Mouse (Mus musculus) frontal cortex, postnatal 10 days (tissue): Measurements from ENCODE around the gene Ube2l3.
A peak's percentile ranks its signal among the peaks of the same experiment; 100 is the strongest.
"Not testable (repeated sequence)": the region's sequence is repeated elsewhere in the genome, so short reads cannot be mapped to it uniquely, and the experiment has no call there.

ENCODE experiments used
- DNase-seq, 2 experiments: peaks; one replicate each; pipeline ENCODE4 v3.0.0; 2022; ENCODE audit warnings: low spot score in 2 of 2, mixed read lengths in 1 of 2

Ube2l3 gene

GRCm38 (mm10) chr16:17202549-17202948, at the start of gene Ube2l3:
Gene Ube2l3, minus strand, starts transcription at chr16:17202649.
- DNase-seq: no peak

DNA sequence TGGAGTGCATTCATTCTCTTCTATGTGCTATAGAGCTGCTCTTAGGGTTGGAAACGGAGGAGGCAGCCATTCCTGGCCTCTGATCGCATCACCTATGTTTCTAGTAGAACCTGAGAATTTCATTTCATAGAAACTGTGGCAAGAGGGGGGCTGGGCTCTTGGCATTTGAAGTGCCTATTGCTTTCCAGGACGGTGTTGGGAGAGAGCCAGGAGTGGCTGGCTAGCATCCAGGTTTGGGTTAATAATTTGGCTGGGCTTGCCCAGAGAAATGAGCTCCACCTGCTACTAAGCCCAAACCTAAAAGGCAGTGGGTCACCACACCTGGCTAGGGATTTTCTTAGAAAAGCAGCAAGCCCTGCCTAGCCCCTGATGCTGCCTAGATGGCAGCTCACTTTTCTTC, 49.1 kb upstream of the Ube2l3 start:
- DNase-seq: no peak

- DNase-seq: no peak
These were observed 46.7 kb upstream of the Ube2l3 start for GRCm38 (mm10) chr16:17249135-17249534.

- DNase-seq: no peak
These were observed 45.3 kb upstream of the Ube2l3 start for GRCm38 (mm10) chr16:17247727-17248126.

- no peak for DNase-seq
These were observed 42.5 kb upstream of the Ube2l3 start for GRCm38 (mm10) chr16:17244996-17245395.

DNA sequence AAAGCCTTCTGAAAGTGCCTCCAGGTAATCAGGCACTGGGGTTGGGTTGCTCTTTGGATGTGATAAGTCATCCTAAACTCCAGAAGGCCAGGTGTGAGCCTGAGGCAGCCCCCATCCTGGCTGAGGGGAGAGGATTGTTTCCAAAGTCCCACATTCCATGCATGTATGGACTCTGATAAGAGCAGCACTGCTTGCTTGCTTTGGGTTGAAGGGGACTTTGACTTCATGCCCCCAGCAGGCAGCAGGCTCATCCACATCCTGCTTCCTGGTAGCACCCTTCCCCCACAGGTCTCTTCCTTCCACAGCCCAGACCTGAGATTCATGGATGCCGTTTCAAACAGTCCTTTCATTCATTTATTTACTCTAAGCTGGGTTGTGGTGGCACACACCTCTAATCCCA, 41.3 kb upstream of the Ube2l3 start:
- no peak for DNase-seq

DNA sequence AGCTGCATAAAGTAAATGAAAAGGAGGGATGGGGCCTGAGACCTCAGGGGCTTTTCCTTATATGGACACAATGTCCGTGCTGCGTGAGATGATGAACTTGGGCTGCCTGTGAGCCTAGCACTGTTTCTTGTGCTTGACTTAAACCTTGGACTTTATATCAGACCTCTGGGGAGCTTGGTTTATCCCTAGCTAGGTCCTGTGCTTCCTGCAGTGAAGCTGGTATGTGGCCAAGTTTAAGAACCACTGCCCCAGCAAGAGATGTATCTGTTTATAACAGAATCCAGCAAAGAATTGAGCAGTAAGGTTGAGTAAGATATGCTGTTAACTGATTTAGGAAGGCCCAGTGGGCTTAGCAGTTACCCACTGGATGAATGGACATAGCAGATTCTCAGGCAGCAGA, 37.0 kb upstream of the Ube2l3 start:
- DNase-seq: no peak

DNA sequence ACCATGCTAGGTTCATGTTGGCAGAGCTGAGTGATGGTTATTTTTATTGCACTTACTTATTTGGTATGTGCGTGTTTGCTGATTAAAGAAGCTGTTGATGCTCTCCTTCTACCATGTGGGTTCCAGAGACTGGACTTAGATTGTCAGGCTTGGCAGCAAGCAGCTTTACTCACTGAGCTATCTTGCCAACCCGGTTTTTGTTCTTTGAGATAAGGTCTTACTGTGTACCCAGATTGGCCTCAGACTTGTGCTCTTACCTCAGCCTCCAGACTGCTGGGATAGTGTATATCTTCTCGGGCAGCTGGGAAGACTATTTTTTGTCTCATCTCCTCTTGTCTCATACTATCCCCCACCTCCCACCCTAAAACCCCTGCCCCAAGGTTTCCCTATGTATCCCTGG, 35.2 kb upstream of the Ube2l3 start:
- no peak for DNase-seq

- DNase-seq: no peak
These were observed 32.6 kb upstream of the Ube2l3 start for GRCm38 (mm10) chr16:17234916-17235665.

DNA sequence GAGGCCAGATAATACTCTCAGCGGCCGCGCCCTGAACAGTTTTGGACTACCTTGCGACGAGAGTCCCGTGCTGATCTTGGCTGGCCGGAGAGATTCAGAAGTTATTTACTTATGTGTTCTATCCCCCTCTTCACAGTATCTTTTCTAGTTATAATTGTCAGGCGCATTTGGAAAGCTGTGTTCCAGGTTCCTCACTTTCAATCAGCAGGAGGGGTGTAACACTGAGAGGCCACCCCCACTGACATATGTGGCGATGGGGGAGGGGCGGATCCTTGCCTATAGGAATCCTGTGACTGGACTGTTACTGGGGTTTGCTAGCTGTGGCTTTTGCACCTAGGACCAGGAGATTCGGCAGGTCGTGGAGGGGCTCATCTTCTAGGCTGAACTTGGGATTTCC, 32.0 kb upstream of the Ube2l3 start:
- DNase-seq: no peak

DNA sequence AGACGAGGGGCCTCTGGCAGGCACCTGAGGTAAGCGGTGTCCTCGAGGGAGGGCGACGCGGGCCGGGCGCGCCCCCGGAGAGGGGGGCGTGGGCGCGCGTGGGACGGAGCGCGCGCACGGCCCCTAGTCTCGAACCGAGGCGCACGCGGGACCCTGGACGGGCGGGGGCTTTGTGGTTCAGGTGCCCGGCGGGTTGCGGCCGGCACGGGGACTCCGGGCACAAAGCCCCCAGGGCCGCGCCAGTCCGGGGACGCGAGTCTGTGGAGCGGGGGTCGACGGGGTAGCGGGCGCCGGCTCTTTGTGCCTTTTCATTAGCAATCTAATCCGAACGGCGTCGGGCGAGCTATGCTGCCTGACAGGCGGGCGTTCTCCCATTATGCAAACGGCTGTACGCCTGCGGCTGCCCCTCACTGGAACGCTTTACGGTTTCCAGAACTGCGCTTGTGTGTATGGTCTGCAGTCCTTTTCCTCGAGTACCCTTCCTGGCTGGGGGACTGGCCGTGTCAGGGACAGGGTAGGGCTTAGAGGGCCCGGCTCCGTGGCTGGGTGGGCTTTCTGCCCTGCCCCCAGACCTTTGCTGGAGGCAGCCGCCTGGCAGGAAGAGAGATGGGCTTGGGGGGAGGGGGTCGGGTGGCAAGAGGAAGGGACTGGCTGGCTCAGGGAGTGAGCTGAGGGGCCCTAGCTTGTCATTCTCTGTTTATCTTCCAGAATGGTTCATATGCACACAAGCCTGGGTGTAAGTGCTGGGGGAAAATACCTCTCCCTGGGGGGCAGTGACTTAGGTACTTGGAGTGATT, 31.5 kb upstream of the Ube2l3 start:
- DNase-seq: peak in 1 of 2 experiments; percentile 51

DNA sequence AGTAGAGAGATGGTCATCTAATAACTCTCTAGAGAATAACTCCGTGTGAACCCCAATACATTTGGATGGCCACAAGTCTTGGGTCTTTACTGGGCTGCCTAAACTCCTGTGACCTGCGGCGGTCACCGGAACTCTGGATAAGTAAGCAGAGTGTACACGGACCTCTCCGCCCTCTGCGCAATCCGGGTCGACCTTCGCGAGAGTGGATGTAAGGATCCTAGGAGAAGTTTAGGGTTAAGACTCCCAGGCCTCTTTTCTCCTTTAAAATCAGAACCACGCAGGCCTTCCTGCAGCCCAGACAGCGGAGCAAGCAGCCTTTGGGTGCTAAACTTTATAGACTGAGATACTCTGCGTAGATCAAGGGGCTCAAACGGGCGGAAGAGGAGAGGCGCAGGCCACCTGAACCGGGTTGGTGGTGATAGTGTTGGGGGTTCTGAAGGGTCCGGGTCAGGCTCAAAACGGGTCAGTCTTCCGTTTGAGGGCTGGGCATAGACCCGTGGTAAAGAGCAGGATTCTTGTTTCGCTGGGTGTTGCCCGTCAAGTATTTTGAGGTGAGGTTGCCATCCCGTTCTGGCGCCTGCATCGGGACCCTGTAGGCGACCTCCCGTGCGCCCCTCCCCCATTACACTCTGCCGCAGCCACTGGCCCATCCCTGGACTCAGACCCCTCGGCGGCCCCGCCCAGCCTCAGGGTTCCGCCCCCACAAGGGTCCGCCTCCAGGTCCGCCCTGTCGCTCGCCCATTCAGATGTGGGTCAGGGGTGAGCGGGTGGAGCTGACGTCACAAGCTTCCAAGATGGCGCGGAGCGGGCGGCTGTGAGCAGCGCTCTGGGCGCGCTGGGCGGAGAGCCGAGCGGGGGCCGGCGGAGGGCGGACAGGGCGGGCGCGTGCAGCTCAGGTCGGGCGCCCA, 30.6 kb upstream of the Ube2l3 start, which contains the start of gene Hic2:
Gene Hic2, plus strand, starts transcription at position 779 of the 908 bp plus-strand sequence.
- DNase-seq: peak; percentile 89 to 91

GRCm38 (mm10) chr16:17231523-17231922, 29.1 kb upstream of the Ube2l3 start:
- not testable (repeated sequence) for DNase-seq

DNA sequence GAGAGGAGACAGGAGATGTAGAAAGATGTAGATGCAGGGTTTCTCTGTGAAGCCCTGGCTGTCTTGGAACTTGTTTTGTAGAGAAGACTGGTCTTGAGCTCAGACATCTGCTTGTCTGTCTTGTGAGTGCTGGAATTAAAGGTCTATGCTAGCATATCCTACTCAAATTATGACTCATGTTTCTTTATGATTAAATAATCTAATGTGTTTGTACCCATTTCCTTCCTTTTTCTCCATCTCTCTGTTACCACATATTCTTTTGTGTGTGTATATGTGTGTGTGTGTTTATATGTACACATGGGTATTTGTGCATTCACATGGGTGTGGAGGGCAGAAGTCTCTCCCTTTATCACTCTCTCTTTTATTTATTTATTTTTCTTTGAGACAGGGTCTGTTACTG, 24.0 kb upstream of the Ube2l3 start:
- no peak for DNase-seq

GRCm38 (mm10) chr16:17225584-17225983, 23.1 kb upstream of the Ube2l3 start:
- no peak for DNase-seq

DNA sequence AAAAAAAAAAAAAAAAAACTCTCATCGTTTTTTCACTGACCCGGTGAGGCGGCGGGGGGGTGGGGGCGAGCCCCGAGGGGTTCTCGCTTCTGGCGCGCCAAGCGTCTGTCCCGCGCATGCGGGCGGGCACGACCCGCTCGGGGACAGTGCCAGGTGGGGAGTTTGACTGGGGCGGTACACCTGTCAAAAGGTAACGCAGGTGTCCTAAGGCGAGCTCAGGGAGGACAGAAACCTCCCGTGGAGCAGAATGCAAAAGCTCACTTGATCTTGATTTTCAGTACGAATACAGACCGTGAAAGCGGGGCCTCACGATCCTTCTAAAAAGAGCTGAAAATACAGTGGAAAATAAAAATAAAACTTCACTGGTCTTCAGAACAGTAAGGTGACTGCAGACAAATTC, 19.7 kb upstream of the Ube2l3 start:
- DNase-seq: peak; percentile 68 to 94

- DNase-seq: no peak
These were observed 17.8 kb upstream of the Ube2l3 start for GRCm38 (mm10) chr16:17220127-17220733.

- DNase-seq: no peak
These were observed 14.6 kb upstream of the Ube2l3 start for GRCm38 (mm10) chr16:17216934-17217633.

GRCm38 (mm10) chr16:17209981-17210838, 7.8 kb upstream of the Ube2l3 start:
- DNase-seq: peak; percentile 69 to 84

GRCm38 (mm10) chr16:17209404-17209960, 7.0 kb upstream of the Ube2l3 start:
- no peak for DNase-seq
